9 mouse cellular contexts compared by ENCODE assay signal in genomic region chr3:127791595-127792561, GRCm38 (mm10). TPM values are rescaled to one million over a fixed set of nuclear protein-coding genes. Genes with fewer than 3 reads are reported as not detected.
DNase-seq lines count a peak whose midpoint lies in the region; ATAC-seq lines count a peak whose summit lies in the region.
"Had no signal": no experiment of that assay in that cellular context is flagged by ENCODE, and none has a peak within 500 bp of the region (broad histone marks: within the 10 kb centered on the region; RNA-seq: fewer than 3 reads in every experiment).

No protein-coding gene starts in this region.

- no peak overlapping the region for H3K27ac ChIP-seq in lung, embryonic 16.5 days (ENCODE audit: low read length)
- peak overlapping the region; percentile 88 for H3K27ac ChIP-seq in liver, embryonic 15.5 days (replicated peaks)
- H3K27ac ChIP-seq in stomach, embryonic 15.5 days = no peak overlapping the region

- no peak for ATAC-seq in lung, embryonic 16.5 days (ENCODE audit: low read depth)
- peak; percentile 86 for ATAC-seq in erythroblast, adult 5-6 weeks (replicated peaks; ENCODE audit: low FRiP score, poor library complexity, severe bottlenecking)
- ATAC-seq in liver, embryonic 15.5 days (ENCODE audit: insufficient read depth) = peak; percentile 90
- peak; percentile 82 for ATAC-seq in stomach, embryonic 15.5 days (ENCODE audit: insufficient read depth, low FRiP score, low read depth)
- no peak for ATAC-seq in frontal cortex, adult (ENCODE audit: low TSS enrichment)
- ATAC-seq: activated CD4-positive, CD25-positive, alpha-beta regulatory T cell, adult 4 months had no signal

- peaks cover 2% of the 10 kb centered on the region; the same call in 1 of the 2 replicates for H3K9me3 ChIP-seq in lung, embryonic 16.5 days (ENCODE audit: control insufficient read depth, low read length)
- no peaks in the 10 kb centered on the region for H3K9me3 ChIP-seq in liver, embryonic 15.5 days (replicated peaks)
- H3K9me3 ChIP-seq in stomach, embryonic 15.5 days = no peaks in the 10 kb centered on the region

- WGBS in lung, embryonic 16.5 days = 47% methylated on average over 4 of the region's 4 CpGs
- WGBS in liver, embryonic 15.5 days (ENCODE audit: insufficient replicate concordance) = 14% methylated on average over 4 of the region's 4 CpGs
- WGBS in stomach, embryonic 15.5 days = 46% methylated on average over 4 of the region's 4 CpGs

- peak overlapping the region; percentile 66; the same call in 1 of the 2 replicates for H3K9ac ChIP-seq in lung, embryonic 16.5 days (ENCODE audit: low read length)
- H3K9ac ChIP-seq in liver, embryonic 15.5 days = peak overlapping the region; percentile 80; the same call in 1 of the 2 replicates
- H3K9ac ChIP-seq in stomach, embryonic 15.5 days = no peak overlapping the region

- H3K4me3 ChIP-seq in lung, embryonic 16.5 days (ENCODE audit: low read length) = peak overlapping the region; percentile 61; the same call in 1 of the 2 replicates
- peak overlapping the region; percentile 74 for H3K4me3 ChIP-seq in liver, embryonic 15.5 days (replicated peaks)
- peak overlapping the region; percentile 61 for H3K4me3 ChIP-seq in stomach, embryonic 15.5 days (replicated peaks)

- H3K36me3 ChIP-seq in lung, embryonic 16.5 days (ENCODE audit: control insufficient read depth, insufficient read depth, low read length) = no peaks in the 10 kb centered on the region
- H3K36me3 ChIP-seq in liver, embryonic 15.5 days (replicated peaks) = peaks cover 27% of the 10 kb centered on the region
- no peaks in the 10 kb centered on the region for H3K36me3 ChIP-seq in stomach, embryonic 15.5 days

- peak overlapping the region; percentile 96 for H3K4me2 ChIP-seq in lung, embryonic 16.5 days (ENCODE audit: low read depth, low read length)
- H3K4me2 ChIP-seq in liver, embryonic 15.5 days = peak overlapping the region; percentile 85
- peak overlapping the region; percentile 96 for H3K4me2 ChIP-seq in stomach, embryonic 15.5 days

- peaks cover 8% of the 10 kb centered on the region; the same call in 1 of the 2 replicates for H3K27me3 ChIP-seq in lung, embryonic 16.5 days (ENCODE audit: control insufficient read depth, insufficient read depth, low read depth, low read length)
- H3K27me3 ChIP-seq in liver, embryonic 15.5 days = no peaks in the 10 kb centered on the region
- peaks cover 12% of the 10 kb centered on the region for H3K27me3 ChIP-seq in stomach, embryonic 15.5 days (replicated peaks)

- H3K4me1 ChIP-seq in lung, embryonic 16.5 days (replicated peaks; ENCODE audit: control insufficient read depth, insufficient read depth, low read length) = peaks cover 6% of the 10 kb centered on the region
- H3K4me1 ChIP-seq in liver, embryonic 15.5 days (replicated peaks) = peaks cover 35% of the 10 kb centered on the region
- peaks cover 7% of the 10 kb centered on the region; the same call in 1 of the 2 replicates for H3K4me1 ChIP-seq in stomach, embryonic 15.5 days

- no peak for DNase-seq in lung, postnatal 36 days
- DNase-seq in frontal cortex, postnatal 36 days (ENCODE audit: low spot score in 2 of 2) = no peak
- DNase-seq: gastrocnemius, postnatal 10 days had no signal

RNA-seq across cellular contexts. Expression of gene Tifa, which starts 2.3 kb away (rescaled TPM):
- polyA plus RNA-seq in lung, embryonic 16.5 days (2015; fragmentation: Nextera tagmentation; extraction: Ambion mirVana) = 5.7 and 6.3 TPM in 2 replicates
- total RNA-seq in erythroblast, adult 5-6 weeks (2015; ENCODE audit: low replicate concordance) = 80.5 and 102 TPM in 2 replicates
- 77.4 and 87.0 TPM in 2 replicates for total RNA-seq in erythroblast, adult 5-6 weeks (2017; ENCODE audit: low replicate concordance)
- polyA plus RNA-seq in liver, embryonic 15.5 days (2015; fragmentation: Nextera tagmentation; extraction: Ambion mirVana) = 14.9 and 15.3 TPM in 2 replicates
- polyA plus RNA-seq in stomach, embryonic 15.5 days (2015; fragmentation: Nextera tagmentation; extraction: Ambion mirVana) = 7.5 and 8.1 TPM in 2 replicates

RNA-seq across cellular contexts. Expression of gene Alpk1, which starts 11.6 kb away (rescaled TPM):
- 1.6 and 2.1 TPM in 2 replicates for polyA plus RNA-seq in lung, embryonic 16.5 days (2015; fragmentation: Nextera tagmentation; extraction: Ambion mirVana)
- 1.5 and 2.9 TPM in 2 replicates for total RNA-seq in erythroblast, adult 5-6 weeks (2015; ENCODE audit: low replicate concordance)
- total RNA-seq in erythroblast, adult 5-6 weeks (2017; ENCODE audit: low replicate concordance) = 2.9 and 3.0 TPM in 2 replicates
- 0.59 and 0.62 TPM in 2 replicates for polyA plus RNA-seq in liver, embryonic 15.5 days (2015; fragmentation: Nextera tagmentation; extraction: Ambion mirVana)
- 3.2 and 3.6 TPM in 2 replicates for polyA plus RNA-seq in stomach, embryonic 15.5 days (2015; fragmentation: Nextera tagmentation; extraction: Ambion mirVana)

RNA-seq across cellular contexts. Expression of gene Ap1ar, which starts 45.4 kb away (rescaled TPM):
- polyA plus RNA-seq in lung, embryonic 16.5 days (2015; fragmentation: Nextera tagmentation; extraction: Ambion mirVana) = 38.3 and 40.8 TPM in 2 replicates
- 11.9 and 22.4 TPM in 2 replicates for total RNA-seq in erythroblast, adult 5-6 weeks (2015; ENCODE audit: low replicate concordance)
- 31.9 and 51.7 TPM in 2 replicates for total RNA-seq in erythroblast, adult 5-6 weeks (2017; ENCODE audit: low replicate concordance)
- 19.1 and 19.2 TPM in 2 replicates for polyA plus RNA-seq in liver, embryonic 15.5 days (2015; fragmentation: Nextera tagmentation; extraction: Ambion mirVana)
- polyA plus RNA-seq in stomach, embryonic 15.5 days (2015; fragmentation: Nextera tagmentation; extraction: Ambion mirVana) = 66.9 and 70.0 TPM in 2 replicates

Comparison
In these comparisons a context has a peak if more than half of its experiments do, and no peak if none do; other contexts are left out.
1. ATAC-seq: peak in erythroblast, adult 5-6 weeks (single experiment), liver, embryonic 15.5 days (single experiment) and stomach, embryonic 15.5 days (single experiment); none in lung, embryonic 16.5 days (single experiment) and frontal cortex, adult (single experiment).
2. Peak in every context shown above with its lines, with median percentiles within 50 percentile points of each other: H3K4me2 ChIP-seq and H3K4me3 ChIP-seq.